Mouse (Mus musculus): ENCODE measurements around the gene Vegfd.

GRCm38 (mm10) chrX:164330766-164331165, 42.4 kb upstream of the Vegfd start:
- no peak for TF ChIP-seq CTCF (IDR thresholded peaks at IDR 0.05; ENCODE audit: insufficient read depth, low read length)
- no peak for TF ChIP-seq POLR2A (IDR thresholded peaks at IDR 0.05; ENCODE audit: borderline replicate concordance, extremely low read depth, low read depth, low read length)

Measured in lung, adult 2 months (tissue).